In genomic region chr15:101139885-101140284, GRCm38 (mm10) we compare ENCODE assay signal across 9 mouse cellular contexts. TPM values are rescaled to one million over a fixed set of nuclear protein-coding genes. Genes with fewer than 3 reads are reported as not detected.
DNase-seq lines count a peak whose midpoint lies in the region; TF ChIP-seq lines count a peak whose summit lies in the region.
"Had no signal": no experiment of that assay in that cellular context is flagged by ENCODE, and none has a peak within 500 bp of the region (broad histone marks: within the 10 kb centered on the region; RNA-seq: fewer than 3 reads in every experiment).

No protein-coding gene starts in this region.

- no peaks in the 10 kb centered on the region for H3K36me3 ChIP-seq in ES-Bruce4 (ENCODE audit: control insufficient read depth, insufficient read depth, low read length, poor library complexity, severe bottlenecking)
- H3K36me3 ChIP-seq in embryonic facial prominence, embryonic 10.5 days (replicated peaks): peaks cover 8% of the 10 kb centered on the region
- H3K36me3 ChIP-seq in limb, embryonic 10.5 days: peaks cover 5% of the 10 kb centered on the region; the same call in 1 of the 2 replicates

- H3K9ac ChIP-seq in ES-Bruce4 (ENCODE audit: low read depth, poor library complexity, severe bottlenecking): peak overlapping the region; percentile 10; the same call in 1 of the 2 replicates

- peaks cover 8% of the 10 kb centered on the region for H3K4me1 ChIP-seq in ES-Bruce4 (ENCODE audit: control insufficient read depth, insufficient read depth, low read length)
- H3K4me1 ChIP-seq in embryonic facial prominence, embryonic 10.5 days: peaks cover 64% of the 10 kb centered on the region
- peaks cover 61% of the 10 kb centered on the region for H3K4me1 ChIP-seq in limb, embryonic 10.5 days

- no peak for TF ChIP-seq CTCF in ES-Bruce4 (IDR thresholded peaks at IDR 0.05; ENCODE audit: low read depth, low read length)
- TF ChIP-seq CTCF in left cerebral cortex, adult 2 months (IDR thresholded peaks at IDR 0.05): no peak

- H3K27me3 ChIP-seq in ES-Bruce4 (ENCODE audit: control insufficient read depth, insufficient read depth, low read length, poor library complexity, severe bottlenecking): no peaks in the 10 kb centered on the region
- no peaks in the 10 kb centered on the region; the same call in 1 of the 2 replicates for H3K27me3 ChIP-seq in embryonic facial prominence, embryonic 10.5 days (replicated peaks; ENCODE audit: low read depth, poor library complexity, severe bottlenecking)
- peaks cover 3% of the 10 kb centered on the region; the same call in 1 of the 2 replicates for H3K27me3 ChIP-seq in limb, embryonic 10.5 days (ENCODE audit: low read depth, poor library complexity, severe bottlenecking)

- no peak overlapping the region for H3K4me3 ChIP-seq in ES-Bruce4 (ENCODE audit: low read depth, low read length)
- 0 out of 2 replicates have a peak overlapping the region, but pooled peaks have one; percentile 8 for H3K4me3 ChIP-seq in embryonic facial prominence, embryonic 10.5 days
- no peak overlapping the region for H3K4me3 ChIP-seq in limb, embryonic 10.5 days
- H3K4me3 ChIP-seq in left cerebral cortex, adult 2 months: no peak overlapping the region

- no peak for TF ChIP-seq EP300 in ES-Bruce4 (IDR thresholded peaks at IDR 0.05; ENCODE audit: insufficient read depth, low read depth, low read length)

- no peaks in the 10 kb centered on the region for H3K9me3 ChIP-seq in ES-Bruce4 (replicated peaks; ENCODE audit: control insufficient read depth, insufficient read depth, low read length, poor library complexity, severe bottlenecking)
- no peaks in the 10 kb centered on the region for H3K9me3 ChIP-seq in embryonic facial prominence, embryonic 10.5 days
- no peaks in the 10 kb centered on the region for H3K9me3 ChIP-seq in limb, embryonic 10.5 days (replicated peaks)
- H3K9me3 ChIP-seq: megakaryocyte, embryonic 14.5 days had no signal

- H3K27ac ChIP-seq in ES-Bruce4 (ENCODE audit: insufficient read depth, low read length): no peak overlapping the region
- H3K27ac ChIP-seq in embryonic facial prominence, embryonic 10.5 days (replicated peaks): peak overlapping the region; percentile 69
- H3K27ac ChIP-seq in limb, embryonic 10.5 days: peak overlapping the region; percentile 74
- no peak overlapping the region for H3K27ac ChIP-seq in left cerebral cortex, adult 2 months

- no peak for TF ChIP-seq POLR2A in ES-Bruce4 (IDR thresholded peaks at IDR 0.05; ENCODE audit: insufficient read depth, low read length)

- intact Hi-C loops in heart, postnatal 14 days (cut with DNase I): no loop called here
- intact Hi-C loops in left cerebral cortex, adult 2 months (cut with DNase I): no loop called here

- 13% methylated on average over 12 of the region's 12 CpGs for WGBS in embryonic facial prominence, embryonic 10.5 days
- 12% methylated on average over 12 of the region's 12 CpGs for WGBS in limb, embryonic 10.5 days

- DNase-seq in embryonic facial prominence, embryonic 10.5 days (ENCODE audit: low spot score): peak; percentile 57
- DNase-seq in heart, postnatal 14 days: peak; percentile 67 to 71
- no peak for DNase-seq in limb, embryonic 10.5 days (ENCODE audit: low spot score)
- DNase-seq in retina, adult 2 months (ENCODE audit: low read depth, low spot score): peak; percentile 81
- no peak for DNase-seq in left cerebral cortex, adult 2 months (ENCODE audit: extremely low spot score in 1 of 2, low spot score in 2 of 2)
- DNase-seq in right cerebral cortex, postnatal 14 days: no peak
- no peak for DNase-seq in right cerebral cortex, adult 18-20 months

RNA-seq across cellular contexts. Expression of gene Acvrl1, which starts 11.6 kb away (rescaled TPM):
- 2.7 and 2.9 TPM in 2 replicates for polyA plus RNA-seq in ES-Bruce4 (2011; ENCODE audit: insufficient read depth, insufficient read length, low read depth, missing spikeins)
- 10.3 and 10.6 TPM in 2 replicates for polyA plus RNA-seq in embryonic facial prominence, embryonic 10.5 days (2016; fragmentation: Nextera tagmentation; extraction: Ambion mirVana)
- 10 to 100 TPM; 28.5 to 31.5 TPM for total RNA-seq in heart, postnatal 14 days (2021)
- polyA plus RNA-seq in limb, embryonic 10.5 days (2016; fragmentation: Nextera tagmentation; extraction: Ambion mirVana): 7.2 and 8.3 TPM in 2 replicates
- 10 to 100 TPM; 13.8 to 15.1 TPM for total RNA-seq in left cerebral cortex, adult 2 months (2021)

RNA-seq across cellular contexts. Expression of gene Ankrd33, which starts 24.3 kb away (rescaled TPM):
- polyA plus RNA-seq in ES-Bruce4 (2011; ENCODE audit: insufficient read depth, insufficient read length, low read depth, missing spikeins): not detected in 2 replicates
- polyA plus RNA-seq in embryonic facial prominence, embryonic 10.5 days (2016; fragmentation: Nextera tagmentation; extraction: Ambion mirVana): 0.10 TPM in 1 of 2 replicates, not detected in the other
- not detected for total RNA-seq in heart, postnatal 14 days (2021)
- not detected in 2 replicates for polyA plus RNA-seq in limb, embryonic 10.5 days (2016; fragmentation: Nextera tagmentation; extraction: Ambion mirVana)
- total RNA-seq in left cerebral cortex, adult 2 months (2021): not detected

RNA-seq across cellular contexts. Expression of gene Acvr1b, which starts 34.0 kb away (rescaled TPM):
- polyA plus RNA-seq in ES-Bruce4 (2011; ENCODE audit: insufficient read depth, insufficient read length, low read depth, missing spikeins): 27.7 and 27.8 TPM in 2 replicates
- 5.5 and 6.2 TPM in 2 replicates for polyA plus RNA-seq in embryonic facial prominence, embryonic 10.5 days (2016; fragmentation: Nextera tagmentation; extraction: Ambion mirVana)
- total RNA-seq in heart, postnatal 14 days (2021): 10 to 100 TPM; 14.5 to 14.7 TPM
- 5.0 and 5.7 TPM in 2 replicates for polyA plus RNA-seq in limb, embryonic 10.5 days (2016; fragmentation: Nextera tagmentation; extraction: Ambion mirVana)
- total RNA-seq in left cerebral cortex, adult 2 months (2021): 100 to 1,000 TPM; 102 to 114 TPM

Comparison
In these comparisons a context has a peak if more than half of its experiments do, and no peak if none do; other contexts are left out.
1. H3K27ac ChIP-seq: peak in embryonic facial prominence, embryonic 10.5 days (single experiment) and limb, embryonic 10.5 days (single experiment); none in ES-Bruce4 (single experiment) and left cerebral cortex, adult 2 months (single experiment).
2. DNase-seq: peak in embryonic facial prominence, embryonic 10.5 days (single experiment), heart, postnatal 14 days (2 of 2) and retina, adult 2 months (single experiment); none in limb, embryonic 10.5 days (single experiment), left cerebral cortex, adult 2 months (0 of 2), right cerebral cortex, postnatal 14 days (single experiment) and right cerebral cortex, adult 18-20 months (single experiment).